Mouse (Mus musculus) hindbrain, embryonic 11.5 days (tissue): ENCODE results near the gene Gtpbp8. TPM values are rescaled to one million over a fixed set of nuclear protein-coding genes. Genes with fewer than 3 reads are reported as not detected.

Experiments used
- ATAC-seq: fragments of 200-750 bp; cut with Nextera tagmentation; 2 replicates; pipeline ENCODE4 v1.8.0; 2017; ENCODE audit warnings: mild to moderate bottlenecking, moderate TSS enrichment, moderate library complexity; ENCODE audit not compliant: low FRiP score
- DNase-seq: peaks from one replicate; pipeline ENCODE4 v3.0.0-alpha.2; 2015; ENCODE audit warnings: low spot score
- H3K27ac ChIP-seq: fragments of 300-500 bp; sonication (generic); 2 replicates; pipeline ENCODE4 v1.5.1; 2014; ENCODE audit warnings: mild to moderate bottlenecking, low read depth, low read length
- H3K27me3 ChIP-seq: fragments of 300-500 bp; sonication (generic); 2 replicates; pipeline ENCODE4 v1.6.1; 2014; ENCODE audit warnings: mild to moderate bottlenecking, low read length, moderate library complexity, mixed read lengths; ENCODE audit not compliant: control insufficient read depth, insufficient read depth
- H3K36me3 ChIP-seq: fragments of 300-500 bp; sonication (generic); 2 replicates; pipeline ENCODE4 v1.6.1; 2014; ENCODE audit warnings: mild to moderate bottlenecking, low read length, moderate library complexity, mixed read lengths; ENCODE audit not compliant: control insufficient read depth, insufficient read depth
- H3K4me1 ChIP-seq: fragments of 300-500 bp; sonication (generic); replicated peaks from 2 replicates; pipeline ENCODE4 v1.6.1; 2014; ENCODE audit warnings: low read length, mixed read lengths; ENCODE audit not compliant: control insufficient read depth, insufficient read depth
- H3K4me2 ChIP-seq: fragments of 300-500 bp; sonication (generic); replicated peaks from 2 replicates; pipeline ENCODE4 v1.6.1; 2014; ENCODE audit warnings: mild to moderate bottlenecking, low read depth, low read length
- H3K4me3 ChIP-seq: fragments of 300-500 bp; sonication (generic); 2 replicates; pipeline ENCODE4 v1.5.1; 2014; ENCODE audit warnings: low read depth, low read length
- H3K9ac ChIP-seq: fragments of 300-500 bp; sonication (generic); 2 replicates; pipeline ENCODE4 v1.6.1; 2014; ENCODE audit warnings: low read depth, low read length
- H3K9me3 ChIP-seq: fragments of 300-500 bp; sonication (generic); 2 replicates; pipeline ENCODE4 v1.6.1; 2016; ENCODE audit warnings: low read length; ENCODE audit not compliant: control insufficient read depth
- WGBS: fragments of 180-500 bp; shearing (Covaris S2); extraction: QIAGEN DNeasy Blood & Tissue Kit; methylation state at CpG from one replicate; pipeline ENCODE4 v1.1.7; 2014; 5-methylcytosine and 5-hydroxymethylcytosine counted together
- polyA plus RNA-seq: library from polyadenylated mRNA; unstranded; fragments of >200 nt; fragmentation: Nextera tagmentation; extraction: Ambion mirVana; gene quantifications from 2 replicates; pipeline ENCODE4 v1.2.1, GENCODE M21; 2014

The Gtpbp8 gene
- 29.4 and 32.9 TPM in 2 replicates for polyA plus RNA-seq

DNA sequence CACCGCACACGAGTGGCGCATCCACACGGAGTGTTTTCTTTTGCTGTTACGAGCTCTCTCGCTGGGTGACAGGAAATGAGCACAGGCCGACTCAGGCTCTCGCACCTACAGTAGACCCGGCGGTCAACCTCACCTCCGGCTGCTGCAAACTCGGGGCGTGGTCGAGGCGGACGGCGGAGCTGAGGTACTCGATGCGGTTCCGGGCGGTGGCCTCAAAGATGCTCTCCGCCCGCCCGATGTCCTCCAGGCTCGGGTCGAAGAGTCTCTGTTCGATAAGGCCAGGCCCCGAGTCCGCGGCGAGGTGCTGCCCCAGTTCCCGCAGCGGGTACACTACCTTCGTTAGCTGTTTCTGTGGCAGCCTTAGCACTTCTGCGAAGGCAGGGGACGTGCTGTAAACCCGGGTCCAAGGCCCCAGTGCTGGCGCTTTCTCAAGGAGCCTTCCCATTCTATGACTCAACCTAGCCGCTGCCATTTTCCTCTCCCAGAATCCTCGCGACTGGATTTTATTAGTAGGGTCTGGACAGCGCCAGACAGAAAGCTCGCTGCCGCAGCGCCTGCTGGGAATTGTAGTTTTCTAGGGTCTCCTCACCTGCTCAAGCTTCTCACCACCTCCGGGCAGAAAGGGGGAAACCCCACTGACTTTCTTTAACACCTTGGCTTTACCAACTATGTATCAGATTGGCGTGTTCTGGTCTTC is at the start of gene Gtpbp8:
Gtpbp8 (minus strand) TSS at position 498 of the 697 bp plus-strand sequence.
- DNase-seq (peak; percentile 89), ATAC-seq (peak; percentile 95)
- Histone ChIP-seq H3K4me2 (peak within 1 kb of the TSS; percentile 68), H3K27me3 (no peaks in the 10 kb centered on the region), H3K9me3 (no peaks in the 10 kb centered on the region), H3K9ac (peak within 1 kb of the TSS; percentile 93), H3K4me1 (no peaks in the 10 kb centered on the region), H3K4me3 (peak within 1 kb of the TSS; percentile 83), H3K27ac (peak within 1 kb of the TSS; percentile 90), H3K36me3 (no peaks in the 10 kb centered on the region)
- WGBS = under 1% methylated on average over 47 of the region's 47 CpGs

DNA sequence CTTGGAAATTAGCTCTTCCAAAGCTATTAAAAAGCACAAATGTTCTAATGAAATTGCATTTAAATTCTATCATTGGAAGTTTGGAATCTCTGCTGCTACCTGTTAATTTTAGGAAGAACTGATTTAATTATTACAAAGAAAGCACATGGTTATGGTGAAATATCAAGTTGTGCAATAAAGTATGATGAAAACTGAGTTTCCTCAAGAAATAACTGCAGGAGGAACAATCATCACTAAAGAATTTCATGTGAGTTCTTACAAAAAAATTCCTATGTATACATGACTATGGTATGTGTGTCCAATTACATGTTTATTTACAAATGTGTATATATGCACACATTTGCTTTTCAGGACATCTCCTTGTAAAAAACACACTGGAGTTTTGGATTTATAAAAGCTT is 48.3 kb upstream of the Gtpbp8 start:
- ATAC-seq = no peak
- DNase-seq = no peak
- Histone ChIP-seq H3K9me3 (no peaks in the 10 kb centered on the region), H3K4me2 (no peak overlapping the region), H3K4me3 (no peak overlapping the region), H3K36me3 (no peaks in the 10 kb centered on the region), H3K4me1 (no peaks in the 10 kb centered on the region), H3K9ac (no peak overlapping the region), H3K27ac (no peak overlapping the region), H3K27me3 (no peaks in the 10 kb centered on the region)

DNA sequence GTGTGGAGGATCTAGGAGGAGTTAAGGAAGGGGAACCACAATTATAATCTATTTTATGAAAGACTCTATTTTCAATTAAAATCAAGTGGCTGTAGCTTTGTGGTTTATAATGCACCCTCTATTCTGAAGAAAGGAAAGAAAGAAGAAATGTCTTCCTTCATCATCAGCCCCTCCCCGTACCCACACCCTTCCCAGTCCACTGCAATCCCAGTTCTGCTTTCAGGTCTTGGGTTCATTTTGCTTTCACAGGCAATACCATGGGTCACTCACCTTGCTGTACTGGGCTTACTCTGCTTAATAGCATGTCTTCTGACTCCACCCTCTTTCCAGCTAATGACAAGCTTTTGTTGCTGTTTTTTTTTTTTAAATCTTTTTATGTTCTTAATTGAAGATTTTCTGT is 40.8 kb upstream of the Gtpbp8 start:
- no peaks in the 10 kb centered on the region for H3K36me3 ChIP-seq
- 94% methylated on average over 1 of the region's 1 CpGs for WGBS
- H3K27me3 ChIP-seq = no peaks in the 10 kb centered on the region
- ATAC-seq = no peak
- H3K9ac ChIP-seq = no peak overlapping the region
- H3K4me2 ChIP-seq = no peak overlapping the region
- no peak overlapping the region for H3K4me3 ChIP-seq
- H3K9me3 ChIP-seq = no peaks in the 10 kb centered on the region
- H3K4me1 ChIP-seq = no peaks in the 10 kb centered on the region
- no peak for DNase-seq
- H3K27ac ChIP-seq = no peak overlapping the region

DNA sequence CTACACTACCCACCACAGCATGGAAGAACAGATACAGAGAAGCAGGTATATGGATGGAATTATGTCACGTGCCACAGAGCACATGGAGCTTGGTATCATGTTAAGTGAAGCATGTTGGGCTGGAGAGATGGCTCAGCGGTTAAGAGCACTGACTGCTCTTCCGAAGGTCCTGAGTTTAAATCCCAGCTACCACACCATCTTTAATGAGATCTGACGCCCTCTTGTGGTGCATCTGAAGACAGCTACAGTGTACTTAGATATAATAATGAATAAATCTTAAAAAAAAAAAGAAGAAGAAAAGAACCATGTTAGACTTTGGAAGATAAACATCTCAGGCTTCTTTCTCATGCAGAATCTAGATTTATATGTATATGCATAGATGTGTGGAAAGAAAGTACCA is 34.6 kb upstream of the Gtpbp8 start:
- no peak overlapping the region for H3K27ac ChIP-seq
- WGBS = 60% methylated on average over 4 of the region's 4 CpGs

DNA sequence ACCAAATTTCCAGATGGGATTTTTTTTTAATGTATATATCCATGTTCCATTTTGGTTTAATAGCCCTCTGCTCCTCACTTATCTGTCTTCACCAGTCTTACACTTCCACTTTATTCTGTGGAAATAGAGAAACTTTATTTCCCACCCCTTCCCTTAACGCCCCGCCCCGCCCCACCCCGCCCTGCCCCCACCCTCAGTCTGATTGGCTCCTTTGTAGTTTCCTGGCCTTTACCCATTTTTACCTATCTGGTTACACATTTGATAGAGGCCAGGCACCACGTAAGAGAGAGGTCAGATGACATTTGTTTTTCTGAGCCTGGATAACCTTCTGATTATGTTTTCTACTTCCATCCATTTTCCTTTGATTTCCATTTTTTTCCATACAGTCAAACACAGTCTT is 33.3 kb upstream of the Gtpbp8 start:
- H3K4me1 ChIP-seq = no peaks in the 10 kb centered on the region
- no peaks in the 10 kb centered on the region for H3K9me3 ChIP-seq
- no peak overlapping the region for H3K27ac ChIP-seq
- ATAC-seq (no peak), DNase-seq (no peak)
- H3K36me3 ChIP-seq = no peaks in the 10 kb centered on the region
- no peak overlapping the region for H3K9ac ChIP-seq
- H3K4me3 ChIP-seq = no peak overlapping the region
- H3K27me3 ChIP-seq = no peaks in the 10 kb centered on the region
- H3K4me2 ChIP-seq = no peak overlapping the region
- WGBS = 89% methylated on average over 5 of the region's 5 CpGs

More for the DNA sequence above, 34.6 kb upstream of the Gtpbp8 start:
- no peaks in the 10 kb centered on the region for H3K4me1 ChIP-seq
- H3K27me3 ChIP-seq = no peaks in the 10 kb centered on the region
- ATAC-seq (no peak), DNase-seq (no peak)
- H3K4me2 ChIP-seq = no peak overlapping the region
- no peak overlapping the region for H3K4me3 ChIP-seq
- no peak overlapping the region for H3K9ac ChIP-seq
- no peaks in the 10 kb centered on the region for H3K9me3 ChIP-seq
- H3K36me3 ChIP-seq = no peaks in the 10 kb centered on the region

DNA sequence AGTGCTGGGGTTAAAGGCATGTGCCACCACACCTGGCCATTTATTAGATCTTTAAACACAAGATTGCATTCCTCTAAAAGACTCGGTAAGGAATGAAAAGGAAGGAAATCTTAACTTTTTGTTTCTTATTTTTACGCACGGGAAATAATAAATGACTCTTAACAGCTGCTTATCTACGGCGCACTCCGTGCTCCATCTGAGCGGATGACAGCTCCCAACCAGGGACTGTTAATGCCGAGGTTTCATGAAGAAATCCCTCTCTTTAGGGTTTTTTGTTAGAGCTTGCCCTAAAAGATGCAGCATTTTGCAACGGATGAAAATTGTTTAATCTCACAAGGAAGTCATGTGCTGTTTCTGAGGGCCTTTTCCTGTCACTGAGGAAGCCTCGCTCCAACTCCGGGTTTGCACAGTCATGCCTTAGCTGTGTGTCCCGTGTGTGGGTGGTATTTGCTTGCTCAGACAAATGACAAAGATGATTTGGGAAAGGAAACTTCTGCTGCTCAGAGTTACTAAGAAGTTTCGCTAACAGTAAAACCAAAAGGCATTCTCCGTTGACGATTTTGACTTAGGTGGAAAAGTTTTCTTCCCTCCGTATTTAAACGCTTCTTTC is 32.5 kb upstream of the Gtpbp8 start:
- H3K4me1 ChIP-seq = no peaks in the 10 kb centered on the region
- WGBS = 87% methylated on average over 17 of the region's 17 CpGs
- H3K27ac ChIP-seq = no peak overlapping the region
- DNase-seq (no peak), ATAC-seq (no peak)
- no peak overlapping the region for H3K4me3 ChIP-seq
- H3K9ac ChIP-seq = no peak overlapping the region
- H3K36me3 ChIP-seq = no peaks in the 10 kb centered on the region
- no peaks in the 10 kb centered on the region for H3K9me3 ChIP-seq
- H3K4me2 ChIP-seq = no peak overlapping the region
- H3K27me3 ChIP-seq = no peaks in the 10 kb centered on the region

DNA sequence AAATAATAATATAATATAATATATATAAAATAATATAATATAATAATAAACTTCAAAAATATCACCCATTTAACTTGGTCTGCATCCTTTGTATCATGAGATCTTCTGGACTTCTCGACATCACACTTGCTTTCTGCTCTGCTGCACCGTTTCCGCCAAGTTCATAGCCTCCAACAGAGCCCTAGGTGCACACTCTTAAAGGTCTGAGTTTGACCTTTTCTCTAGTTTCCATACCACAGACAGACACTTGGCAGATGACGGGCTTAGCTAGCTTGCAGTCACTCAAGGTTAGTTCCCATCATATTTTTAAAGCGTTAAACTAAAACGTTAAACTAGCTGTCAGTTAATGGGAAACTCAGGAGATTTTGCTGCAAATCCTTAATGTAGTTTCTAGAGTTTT is 28.0 kb upstream of the Gtpbp8 start:
- DNase-seq = no peak
- no peak for ATAC-seq
- no peaks in the 10 kb centered on the region for H3K9me3 ChIP-seq
- no peaks in the 10 kb centered on the region for H3K36me3 ChIP-seq
- no peak overlapping the region for H3K4me2 ChIP-seq
- H3K27ac ChIP-seq = no peak overlapping the region
- H3K27me3 ChIP-seq = no peaks in the 10 kb centered on the region
- no peak overlapping the region for H3K4me3 ChIP-seq
- 88% methylated on average over 6 of the region's 6 CpGs for WGBS
- no peak overlapping the region for H3K9ac ChIP-seq
- H3K4me1 ChIP-seq = no peaks in the 10 kb centered on the region

DNA sequence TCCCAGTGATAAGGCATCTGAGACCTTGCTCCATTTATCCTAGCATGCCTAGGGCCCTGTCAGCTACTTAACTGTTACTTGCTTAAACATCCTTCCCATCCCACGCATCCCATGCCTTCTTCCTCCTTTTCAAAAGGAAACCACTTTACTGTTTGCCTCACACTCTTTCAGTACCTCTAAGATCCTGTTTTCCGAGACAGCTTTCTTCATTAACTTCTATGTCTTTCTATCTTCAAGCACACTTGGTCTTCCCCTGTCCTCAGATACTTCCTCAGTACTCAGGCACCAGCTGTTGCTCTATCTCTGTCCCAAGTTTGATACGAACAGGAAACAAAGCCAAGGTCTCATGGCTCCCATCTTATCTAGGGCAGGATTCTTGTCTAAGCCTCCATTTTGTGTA is 27.5 kb upstream of the Gtpbp8 start:
- no peak overlapping the region for H3K9ac ChIP-seq
- H3K4me1 ChIP-seq = no peaks in the 10 kb centered on the region
- no peaks in the 10 kb centered on the region for H3K36me3 ChIP-seq
- H3K27me3 ChIP-seq = no peaks in the 10 kb centered on the region
- no peak for ATAC-seq
- DNase-seq = no peak
- H3K27ac ChIP-seq = no peak overlapping the region
- no peak overlapping the region for H3K4me3 ChIP-seq
- no peak overlapping the region for H3K4me2 ChIP-seq
- no peaks in the 10 kb centered on the region for H3K9me3 ChIP-seq
- 88% methylated on average over 3 of the region's 3 CpGs for WGBS

DNA sequence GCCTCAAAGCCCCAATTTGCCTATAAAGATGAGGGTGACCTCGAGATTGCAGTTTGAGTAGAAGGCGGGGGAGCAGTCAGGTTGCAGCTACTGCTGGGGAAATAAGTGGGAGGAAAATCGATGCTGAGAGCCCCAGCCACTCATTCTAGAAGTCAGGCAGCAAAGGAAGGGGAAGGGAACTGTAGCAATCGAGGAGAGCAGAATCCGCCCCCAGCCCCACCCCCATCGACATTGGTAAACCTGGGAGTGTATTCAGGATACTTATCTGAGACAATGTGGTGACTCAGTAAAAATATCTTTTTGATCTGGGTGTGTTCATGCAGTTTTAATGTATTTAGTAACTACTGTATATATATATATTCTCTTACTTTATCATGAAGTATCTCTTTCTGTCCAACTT is 26.4 kb upstream of the Gtpbp8 start:
- 83% methylated on average over 6 of the region's 6 CpGs for WGBS
- Histone ChIP-seq H3K4me2 (no peak overlapping the region), H3K27ac (no peak overlapping the region), H3K9ac (no peak overlapping the region), H3K4me3 (no peak overlapping the region), H3K4me1 (no peaks in the 10 kb centered on the region), H3K36me3 (no peaks in the 10 kb centered on the region), H3K27me3 (no peaks in the 10 kb centered on the region), H3K9me3 (no peaks in the 10 kb centered on the region)
- ATAC-seq (no peak), DNase-seq (no peak)
